Mouse (Mus musculus): Measurements from ENCODE around the gene Ptma.

Ptma gene

DNA sequence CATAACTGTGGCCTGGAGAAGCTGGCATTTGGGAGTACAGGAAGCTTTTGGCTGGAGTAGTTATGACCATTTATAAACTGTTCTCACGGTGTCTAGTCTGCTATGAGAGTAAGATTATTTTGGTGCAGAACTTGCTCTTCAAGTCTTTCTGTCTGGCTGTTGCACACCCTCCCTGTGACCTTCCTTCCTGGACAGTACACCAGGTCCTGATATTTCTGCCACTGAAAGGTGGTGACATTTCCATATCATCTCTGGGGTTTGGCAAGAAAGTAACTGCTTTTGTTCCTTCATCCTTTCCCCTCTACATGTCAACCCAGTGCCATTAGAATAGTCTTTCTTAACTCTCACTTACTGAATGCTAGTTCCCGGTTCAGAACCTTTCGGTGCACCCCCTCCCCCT is 32.7 kb downstream of the Ptma start:
- no peak for TF ChIP-seq NANOG (IDR thresholded peaks at IDR 0.05; ENCODE audit: borderline replicate concordance, low read length)
- TF ChIP-seq CTCF (conservative IDR thresholded peaks at IDR 0.05; ENCODE audit: low read length), result no peak
- no peak for TF ChIP-seq POU5F1 (IDR thresholded peaks at IDR 0.05; ENCODE audit: borderline replicate concordance, low read length)
- H3K4me3 ChIP-seq (replicated peaks; ENCODE audit: low read length), result no peak overlapping the region
- H3K27me3 ChIP-seq (ENCODE audit: insufficient read depth, low read length), result no peaks in the 10 kb centered on the region
- H3K4me1 ChIP-seq (replicated peaks; ENCODE audit: low read depth, low read length), result no peaks in the 10 kb centered on the region
- H3K9me3 ChIP-seq (ENCODE audit: low read length), result no peaks in the 10 kb centered on the region
- H3K36me3 ChIP-seq (ENCODE audit: insufficient read depth, low read length), result peaks cover 37% of the 10 kb centered on the region

DNA sequence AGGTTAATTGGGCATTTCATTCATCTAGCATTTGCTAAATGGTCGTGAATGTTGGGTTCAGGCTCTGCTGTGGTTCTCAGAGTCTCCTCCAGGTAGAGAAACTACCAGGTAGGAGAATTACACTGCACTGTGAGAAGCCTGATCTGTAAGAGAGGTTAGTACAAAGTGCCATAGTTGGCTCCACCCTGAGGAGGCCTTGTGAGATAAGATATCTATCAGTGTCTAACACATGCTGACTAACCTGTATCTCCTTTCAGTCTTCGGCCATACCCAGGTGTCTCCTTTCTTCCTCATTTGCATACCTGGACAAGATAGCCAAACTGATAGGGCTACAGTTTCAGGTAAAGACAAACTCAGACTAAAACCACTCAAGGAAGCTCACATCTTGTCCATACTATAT is 36.1 kb downstream of the Ptma start:
- Histone ChIP-seq H3K9me3 (ENCODE audit: low read length) (no peaks in the 10 kb centered on the region), H3K36me3 (ENCODE audit: insufficient read depth, low read length) (peaks cover 37% of the 10 kb centered on the region), H3K4me1 (replicated peaks; ENCODE audit: low read depth, low read length) (no peaks in the 10 kb centered on the region), H3K4me3 (replicated peaks; ENCODE audit: low read length) (no peak overlapping the region), H3K27me3 (ENCODE audit: insufficient read depth, low read length) (no peaks in the 10 kb centered on the region)
- TF ChIP-seq CTCF (conservative IDR thresholded peaks at IDR 0.05; ENCODE audit: low read length), result no peak
- TF ChIP-seq NANOG (IDR thresholded peaks at IDR 0.05; ENCODE audit: borderline replicate concordance, low read length), result no peak
- TF ChIP-seq POU5F1 (IDR thresholded peaks at IDR 0.05; ENCODE audit: borderline replicate concordance, low read length), result no peak

DNA sequence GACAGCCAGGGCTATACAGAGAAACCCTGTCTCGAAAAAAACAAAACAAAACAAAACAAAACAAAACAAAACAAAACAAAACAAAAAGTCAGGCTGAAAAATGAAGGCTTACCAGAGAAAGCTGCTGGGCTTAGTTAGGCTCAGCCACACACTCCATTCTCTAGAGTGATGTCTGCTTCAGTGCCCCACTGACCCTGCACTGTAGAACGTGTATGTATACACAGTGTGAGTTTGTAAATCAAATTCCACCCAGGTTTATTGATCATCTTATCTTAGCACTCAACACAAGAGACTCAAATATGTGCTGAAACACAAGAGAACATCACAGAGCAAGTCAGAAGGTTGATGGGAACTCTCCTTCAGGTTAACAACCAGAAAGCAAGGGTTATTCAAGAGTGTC is 41.9 kb downstream of the Ptma start:
- Histone ChIP-seq H3K36me3 (ENCODE audit: insufficient read depth, low read length) (peaks cover 22% of the 10 kb centered on the region), H3K4me1 (replicated peaks; ENCODE audit: low read depth, low read length) (no peaks in the 10 kb centered on the region), H3K9me3 (ENCODE audit: low read length) (no peaks in the 10 kb centered on the region), H3K4me3 (replicated peaks; ENCODE audit: low read length) (no peak overlapping the region), H3K27me3 (ENCODE audit: insufficient read depth, low read length) (no peaks in the 10 kb centered on the region)
- TF ChIP-seq POU5F1 (IDR thresholded peaks at IDR 0.05; ENCODE audit: borderline replicate concordance, low read length) (no peak), CTCF (conservative IDR thresholded peaks at IDR 0.05; ENCODE audit: low read length) (no peak), NANOG (IDR thresholded peaks at IDR 0.05; ENCODE audit: borderline replicate concordance, low read length) (no peak)

- Histone ChIP-seq H3K27me3 (ENCODE audit: insufficient read depth, low read length) (no peaks in the 10 kb centered on the region), H3K36me3 (ENCODE audit: insufficient read depth, low read length) (peaks cover 13% of the 10 kb centered on the region)
Observed at GRCm38 (mm10) chr1:86569292-86569860, 42.9 kb downstream of the Ptma start.

GRCm38 (mm10) chr1:86571381-86571780 is 44.9 kb downstream of the Ptma start:
- H3K4me3 ChIP-seq (replicated peaks; ENCODE audit: low read length), result no peak overlapping the region
- H3K27me3 ChIP-seq (ENCODE audit: insufficient read depth, low read length), result no peaks in the 10 kb centered on the region
- H3K4me1 ChIP-seq (replicated peaks; ENCODE audit: low read depth, low read length), result no peaks in the 10 kb centered on the region
- TF ChIP-seq NANOG (IDR thresholded peaks at IDR 0.05; ENCODE audit: borderline replicate concordance, low read length), result no peak
- no peak for TF ChIP-seq POU5F1 (IDR thresholded peaks at IDR 0.05; ENCODE audit: borderline replicate concordance, low read length)
- no peak for TF ChIP-seq CTCF (conservative IDR thresholded peaks at IDR 0.05; ENCODE audit: low read length)
- H3K9me3 ChIP-seq (ENCODE audit: low read length), result no peaks in the 10 kb centered on the region
- H3K36me3 ChIP-seq (ENCODE audit: insufficient read depth, low read length), result peaks cover 10% of the 10 kb centered on the region; the same call in 1 of the 2 replicates

More at GRCm38 (mm10) chr1:86569292-86569860, 42.9 kb downstream of the Ptma start:
- Histone ChIP-seq H3K9me3 (ENCODE audit: low read length) (no peaks in the 10 kb centered on the region), H3K4me3 (replicated peaks; ENCODE audit: low read length) (no peak overlapping the region), H3K4me1 (replicated peaks; ENCODE audit: low read depth, low read length) (no peaks in the 10 kb centered on the region)
- no peak for TF ChIP-seq NANOG (IDR thresholded peaks at IDR 0.05; ENCODE audit: borderline replicate concordance, low read length)
- no peak for TF ChIP-seq CTCF (conservative IDR thresholded peaks at IDR 0.05; ENCODE audit: low read length)
- no peak for TF ChIP-seq POU5F1 (IDR thresholded peaks at IDR 0.05; ENCODE audit: borderline replicate concordance, low read length)

- no peak for TF ChIP-seq NANOG (IDR thresholded peaks at IDR 0.05; ENCODE audit: borderline replicate concordance, low read length)
- no peak for TF ChIP-seq POU5F1 (IDR thresholded peaks at IDR 0.05; ENCODE audit: borderline replicate concordance, low read length)
- no peak for TF ChIP-seq CTCF (conservative IDR thresholded peaks at IDR 0.05; ENCODE audit: low read length)
- Histone ChIP-seq H3K27me3 (ENCODE audit: insufficient read depth, low read length) (no peaks in the 10 kb centered on the region), H3K36me3 (ENCODE audit: insufficient read depth, low read length) (peaks cover 7% of the 10 kb centered on the region; the same call in 1 of the 2 replicates), H3K9me3 (ENCODE audit: low read length) (no peaks in the 10 kb centered on the region), H3K4me3 (replicated peaks; ENCODE audit: low read length) (no peak overlapping the region), H3K4me1 (replicated peaks; ENCODE audit: low read depth, low read length) (no peaks in the 10 kb centered on the region)
Observed at GRCm38 (mm10) chr1:86571941-86572340, 45.4 kb downstream of the Ptma start.
